Mouse (Mus musculus) frontal cortex, postnatal 14 days (tissue): ENCODE data around the gene Rpap2.

Source experiments
- DNase-seq, 2 experiments: peaks; one replicate each; pipeline ENCODE4 v3.0.0; 2022; ENCODE audit warnings: low spot score in 2 of 2

The Rpap2 gene

DNA sequence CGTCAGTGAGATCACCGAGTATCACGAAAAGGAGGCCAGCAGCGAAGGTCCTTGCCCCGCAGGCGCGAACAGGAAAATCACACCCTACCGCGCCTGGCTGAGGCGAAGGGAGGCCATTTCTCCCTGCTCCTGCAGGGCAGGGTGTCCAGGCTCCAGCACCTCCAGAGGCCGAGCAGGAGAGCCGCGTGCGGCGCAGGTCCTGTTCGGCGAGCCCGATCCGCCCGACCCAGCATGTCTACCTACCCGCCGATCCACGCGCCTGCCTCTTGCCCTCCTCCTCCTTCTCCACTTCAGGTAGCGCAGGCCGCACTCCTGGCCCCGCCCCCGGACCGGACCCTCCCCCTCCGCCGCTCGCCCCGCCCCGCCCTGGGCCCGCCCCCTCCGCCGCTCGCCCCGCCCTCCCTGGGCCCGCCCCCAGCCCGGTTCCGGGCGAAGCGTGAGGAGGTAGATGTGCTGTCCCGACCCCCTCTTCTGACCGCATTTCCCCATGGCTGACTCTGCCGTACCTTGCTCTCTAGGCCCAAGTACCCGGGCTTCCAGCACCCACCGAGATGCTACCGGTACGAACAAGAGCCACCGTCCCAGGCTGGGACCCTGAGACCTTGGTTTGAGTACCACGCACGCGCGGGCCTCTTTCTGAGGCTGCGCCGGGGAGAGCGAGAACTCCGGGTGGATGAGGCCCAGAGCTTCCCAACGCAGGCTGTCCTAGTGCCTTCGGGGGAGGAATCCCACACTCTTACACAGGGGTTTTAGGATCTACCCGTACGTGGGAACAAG lies at the start of gene Rpap2, which contains the start of gene Glmn:
Gene Rpap2, plus strand, starts transcription at position 73 of the 777 bp plus-strand sequence.
Gene Glmn, minus strand, starts transcription at position 588 of the 777 bp plus-strand sequence.
- DNase-seq: peak; percentile 65 to 74

DNA sequence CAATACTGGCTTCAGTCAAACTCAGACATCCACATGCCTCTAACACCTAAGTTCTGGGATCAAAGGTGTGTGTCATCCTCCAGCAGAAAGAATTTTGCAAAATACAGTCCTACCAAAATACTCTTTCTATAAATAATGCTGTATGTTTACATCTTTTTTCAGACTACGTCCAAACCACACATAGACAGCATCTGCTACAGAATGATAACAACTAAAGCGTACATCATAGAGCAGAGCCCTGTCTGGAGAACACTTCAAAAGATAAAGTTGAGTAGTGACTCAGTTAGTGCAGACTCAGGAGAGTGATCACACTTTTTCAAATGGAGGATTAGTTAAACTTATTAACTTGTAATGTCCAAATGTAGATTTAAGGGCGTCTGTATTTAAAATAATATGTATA lies 49.2 kb upstream of the Rpap2 start:
- DNase-seq: no peak

DNA sequence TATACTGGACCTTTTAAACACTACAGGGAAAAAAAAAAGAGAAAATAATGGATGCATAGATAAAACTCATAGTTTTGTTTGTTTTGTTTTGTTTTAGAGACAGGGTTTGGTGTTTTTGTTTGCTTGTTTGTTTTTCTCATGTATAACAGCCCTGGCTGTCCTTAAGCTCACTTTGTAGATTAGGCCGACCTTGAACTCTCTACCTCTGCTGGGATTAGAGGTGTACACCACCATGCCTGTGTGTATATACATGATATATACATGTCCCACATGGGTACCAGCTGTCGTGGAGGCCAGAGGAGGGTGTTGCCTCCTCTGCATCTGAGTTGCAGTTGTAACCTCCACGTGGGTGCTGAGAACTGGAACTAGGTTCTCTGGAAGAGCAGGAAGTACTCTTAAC lies 48.7 kb upstream of the Rpap2 start:
- no peak for DNase-seq

DNA sequence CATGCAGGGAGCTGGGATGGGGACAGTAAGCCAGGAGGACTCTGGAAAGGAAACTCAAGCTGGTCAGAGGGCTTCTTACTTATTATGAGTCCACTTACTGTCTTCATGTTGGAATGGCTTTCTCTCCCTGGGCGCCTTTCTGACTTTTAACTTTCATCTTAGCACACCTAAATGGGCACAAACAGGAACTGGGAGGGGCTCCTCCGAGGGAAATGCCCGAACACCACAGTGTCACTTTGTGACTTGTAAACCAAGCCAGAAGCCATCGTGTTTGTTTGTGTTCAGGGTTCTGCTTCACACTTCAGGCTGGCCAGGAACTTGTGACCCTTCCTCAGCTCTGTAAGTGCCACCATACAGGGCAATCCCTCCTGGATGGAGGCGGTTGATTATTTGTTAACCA lies 42.8 kb upstream of the Rpap2 start:
- no peak for DNase-seq

DNA sequence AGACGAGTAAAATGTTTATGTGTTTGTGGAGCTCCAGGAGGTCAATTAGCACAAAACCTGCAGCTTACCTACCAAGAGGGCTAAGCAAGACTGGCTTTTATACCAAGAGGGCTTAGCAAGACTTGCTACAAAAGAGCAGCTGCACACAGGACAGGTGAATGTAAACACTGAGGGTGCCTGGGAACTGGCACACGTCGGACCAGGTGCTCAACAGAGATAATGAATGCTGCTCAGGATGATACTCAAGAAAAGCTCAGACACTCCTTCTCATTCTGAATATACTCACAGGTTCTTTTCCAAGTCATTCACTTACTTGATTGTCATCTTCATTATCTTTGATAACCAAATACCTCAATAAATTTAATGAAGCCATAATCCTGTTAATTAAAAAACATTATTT lies 40.2 kb upstream of the Rpap2 start:
- DNase-seq: no peak

DNA sequence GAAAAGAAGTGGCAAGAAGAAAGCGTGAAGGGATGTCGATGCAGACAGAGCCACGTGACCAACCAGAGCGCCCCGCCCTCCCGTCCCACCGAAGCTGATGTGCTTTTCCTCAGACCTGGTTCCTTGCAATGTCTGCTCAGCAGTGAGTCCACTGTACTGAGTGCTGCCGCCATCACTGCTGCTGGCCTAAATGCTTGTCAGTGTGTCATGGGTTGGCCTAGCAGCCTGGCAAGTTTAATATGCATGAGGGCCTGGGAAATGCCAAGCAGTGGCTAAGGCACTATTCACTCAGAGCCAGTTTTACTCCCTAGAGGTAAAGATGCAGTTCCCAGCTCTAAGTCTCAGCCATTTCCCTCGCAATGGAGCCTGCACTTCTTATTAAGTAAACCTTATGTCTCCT lies 28.0 kb upstream of the Rpap2 start:
- DNase-seq: no peak

DNA sequence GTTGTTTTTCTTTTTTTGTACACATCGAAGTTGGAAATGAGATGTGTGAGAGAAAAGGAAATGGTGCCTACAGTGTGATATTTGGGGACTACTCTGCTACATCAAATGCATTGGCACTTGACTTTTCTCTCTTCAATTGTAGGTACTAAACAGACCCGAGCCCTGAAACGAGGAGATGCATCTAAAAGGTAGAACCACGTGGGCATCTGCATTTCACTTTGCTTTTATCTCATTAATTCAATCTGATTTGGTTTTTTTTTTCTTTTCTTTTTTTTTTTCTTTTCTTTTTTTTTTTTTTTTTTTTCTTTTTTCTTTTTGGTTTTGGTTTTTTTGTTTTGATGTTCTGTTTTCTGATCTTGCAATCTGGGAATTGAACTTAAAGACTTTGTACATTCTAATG lies 1.2 kb downstream of the Rpap2 start:
- DNase-seq: no peak

DNA sequence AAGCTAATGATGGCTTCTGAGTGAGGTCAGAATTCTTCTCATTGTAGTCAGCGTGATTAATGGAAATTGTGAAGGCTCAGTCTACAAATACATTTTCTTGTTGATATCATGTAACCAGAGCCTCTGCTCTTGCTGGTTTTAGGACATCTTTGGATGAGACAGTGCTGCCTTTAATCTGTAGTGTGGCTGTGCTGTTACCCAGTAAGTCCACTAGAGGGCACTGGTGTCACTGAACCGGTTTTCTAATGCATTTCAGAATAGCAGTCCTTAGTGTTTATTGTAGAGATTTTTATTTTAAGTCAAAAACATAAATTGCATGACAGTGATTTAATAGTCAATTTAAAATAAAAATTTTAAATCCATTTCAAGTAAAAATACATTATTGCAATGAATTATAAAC lies 14.1 kb downstream of the Rpap2 start:
- DNase-seq: peak; percentile 34 to 68

DNA sequence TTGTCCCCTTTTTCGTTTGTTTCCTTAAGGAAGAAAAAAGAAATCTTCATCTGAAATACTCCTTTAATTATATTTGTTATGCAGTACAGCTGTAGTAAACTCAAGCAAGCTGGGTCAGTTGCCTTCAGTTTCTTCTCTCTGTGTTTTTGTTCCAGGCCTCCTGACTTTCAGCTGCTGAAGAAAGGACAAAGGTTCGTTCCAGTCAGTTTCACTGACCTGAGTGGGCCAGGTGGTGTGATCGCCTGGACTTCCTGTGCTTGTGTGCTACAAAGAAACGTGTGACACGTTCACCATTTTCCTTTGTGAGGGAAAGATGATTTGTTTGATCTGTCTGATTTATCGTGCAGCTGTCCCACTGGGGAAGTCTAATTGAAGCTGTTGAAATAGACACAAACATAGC lies 20.8 kb downstream of the Rpap2 start:
- no peak for DNase-seq

DNA sequence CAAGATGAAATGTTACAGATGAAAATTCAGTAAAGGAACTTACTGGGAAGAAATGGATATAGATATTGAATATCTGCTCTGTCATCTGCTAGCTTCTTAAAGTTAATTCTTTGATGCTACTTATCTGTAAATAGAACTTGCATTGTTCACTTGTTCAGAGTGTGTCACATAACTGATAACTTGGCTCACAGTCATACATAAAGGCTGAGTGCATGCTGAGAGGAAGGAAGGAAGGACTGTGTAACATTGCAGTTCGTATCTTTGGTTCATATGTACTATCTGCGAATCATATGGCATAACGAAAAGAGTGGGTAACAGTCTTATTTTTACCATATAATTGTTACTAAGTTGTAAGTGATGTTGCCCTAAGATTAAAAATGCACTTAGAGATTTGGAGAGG lies 24.2 kb downstream of the Rpap2 start:
- no peak for DNase-seq

DNA sequence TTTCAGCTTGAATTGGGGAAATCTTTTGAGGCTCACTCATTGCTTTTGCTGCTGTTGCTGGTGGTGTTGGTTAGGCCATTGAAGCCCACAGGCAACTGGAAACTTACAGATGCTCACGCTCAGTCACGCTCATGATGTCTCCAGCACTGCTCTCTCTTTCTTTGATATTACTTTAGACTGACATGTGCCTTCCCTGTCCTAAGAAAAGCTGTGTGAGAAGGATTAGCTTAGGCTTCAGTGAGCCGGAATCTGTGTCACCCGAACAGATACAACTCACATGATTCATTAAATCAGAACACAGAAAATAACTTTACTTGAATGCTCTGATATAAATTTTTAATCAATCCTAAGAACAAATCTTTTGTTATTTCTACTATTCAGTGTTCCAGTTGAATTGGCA lies 36.5 kb downstream of the Rpap2 start:
- DNase-seq: no peak

DNA sequence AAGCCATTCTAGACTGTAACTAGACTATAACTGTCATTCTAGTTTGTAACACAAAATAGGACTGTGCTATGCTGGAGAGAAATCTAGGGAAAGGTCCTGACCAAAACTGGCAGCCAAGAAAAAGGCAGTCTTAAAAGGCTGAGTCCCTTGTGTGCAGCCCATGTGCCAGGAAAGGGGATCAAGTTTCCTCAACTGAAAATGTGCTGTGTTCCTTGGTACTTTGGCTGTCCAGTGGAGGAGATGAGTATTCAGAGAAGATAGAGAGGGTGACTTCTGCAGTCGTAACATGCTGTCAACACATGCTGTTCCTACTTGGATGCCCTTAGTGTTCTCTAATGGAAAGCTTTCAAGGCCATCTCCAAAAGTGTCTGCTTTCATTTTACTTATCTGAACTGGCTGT lies 39.9 kb downstream of the Rpap2 start:
- no peak for DNase-seq

DNA sequence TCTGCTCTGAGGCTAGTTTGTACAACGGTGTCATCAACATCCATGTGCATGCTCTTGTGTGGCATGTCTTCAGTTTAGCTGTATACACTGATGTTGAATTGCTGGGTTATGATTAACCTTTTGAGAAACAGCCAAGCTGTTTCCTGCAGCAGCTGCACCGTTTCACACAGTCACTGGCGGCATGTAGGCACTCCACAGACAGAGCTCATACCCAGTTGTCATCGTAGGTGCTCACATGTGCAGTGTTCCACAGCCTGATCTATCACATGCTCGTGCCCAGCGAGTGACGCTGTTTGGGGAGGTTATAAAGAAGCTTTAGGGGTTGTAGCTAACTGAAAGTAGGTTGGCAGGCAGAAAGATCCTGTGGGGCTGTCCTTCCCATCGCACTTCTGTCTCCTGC lies 41.2 kb downstream of the Rpap2 start:
- DNase-seq: no peak

DNA sequence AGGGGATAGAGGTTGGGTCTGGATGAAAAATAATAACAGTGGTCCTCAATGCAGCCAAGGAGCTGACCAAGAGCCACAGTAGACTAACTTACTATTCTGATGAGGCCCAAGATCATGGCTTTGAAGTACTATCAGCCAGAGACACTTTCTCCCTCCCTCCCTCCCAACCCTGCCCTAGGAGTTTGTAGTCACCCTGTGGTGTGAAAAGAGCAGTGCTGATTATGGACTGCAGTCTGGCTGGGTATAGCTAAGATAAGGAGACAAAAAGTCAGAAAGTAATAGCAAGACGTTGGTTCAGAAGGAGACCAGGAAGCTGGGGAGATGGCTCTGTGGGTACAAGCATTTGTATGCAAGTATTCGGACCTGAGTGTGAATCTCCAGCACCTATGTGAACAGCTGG lies 47.4 kb downstream of the Rpap2 start:
- no peak for DNase-seq

DNA sequence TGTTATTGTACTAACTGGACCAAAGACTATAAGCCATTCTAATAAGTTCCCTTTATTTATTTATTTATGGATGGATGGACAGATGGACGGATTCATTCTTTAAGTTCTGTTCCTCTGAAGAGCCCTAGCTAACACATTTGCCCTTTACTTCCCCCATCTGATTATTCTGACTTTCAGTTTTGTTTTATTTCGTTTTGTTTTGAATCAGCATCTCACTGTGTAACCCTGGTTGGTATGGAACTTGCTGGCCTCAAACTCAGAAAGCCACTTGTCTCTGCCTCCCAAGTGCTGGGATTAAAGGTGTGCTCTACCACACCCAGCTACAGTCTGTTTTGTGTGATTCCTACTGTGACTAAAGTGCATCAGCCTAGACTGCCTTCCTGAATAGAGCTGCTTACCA lies 48.8 kb downstream of the Rpap2 start:
- no peak for DNase-seq

DNA sequence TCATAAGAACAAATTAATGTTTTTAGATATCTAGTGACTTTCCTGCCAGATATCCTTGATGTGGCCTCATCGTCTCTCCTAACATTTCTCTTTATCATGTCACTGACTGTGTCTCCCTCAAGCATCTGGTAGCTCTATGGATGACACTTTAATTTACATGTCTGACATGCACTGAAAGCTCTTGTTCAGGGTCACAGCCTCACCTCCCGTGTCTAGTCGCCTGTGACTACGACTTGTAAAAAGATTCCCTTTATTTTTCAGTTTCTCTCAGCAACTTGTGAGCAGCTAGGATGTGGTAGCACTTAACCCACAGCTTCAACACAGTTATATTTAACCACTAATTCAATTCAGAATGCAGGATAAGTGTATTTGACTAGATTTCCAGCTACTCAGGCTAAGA lies 50.4 kb downstream of the Rpap2 start:
- DNase-seq: no peak

DNA sequence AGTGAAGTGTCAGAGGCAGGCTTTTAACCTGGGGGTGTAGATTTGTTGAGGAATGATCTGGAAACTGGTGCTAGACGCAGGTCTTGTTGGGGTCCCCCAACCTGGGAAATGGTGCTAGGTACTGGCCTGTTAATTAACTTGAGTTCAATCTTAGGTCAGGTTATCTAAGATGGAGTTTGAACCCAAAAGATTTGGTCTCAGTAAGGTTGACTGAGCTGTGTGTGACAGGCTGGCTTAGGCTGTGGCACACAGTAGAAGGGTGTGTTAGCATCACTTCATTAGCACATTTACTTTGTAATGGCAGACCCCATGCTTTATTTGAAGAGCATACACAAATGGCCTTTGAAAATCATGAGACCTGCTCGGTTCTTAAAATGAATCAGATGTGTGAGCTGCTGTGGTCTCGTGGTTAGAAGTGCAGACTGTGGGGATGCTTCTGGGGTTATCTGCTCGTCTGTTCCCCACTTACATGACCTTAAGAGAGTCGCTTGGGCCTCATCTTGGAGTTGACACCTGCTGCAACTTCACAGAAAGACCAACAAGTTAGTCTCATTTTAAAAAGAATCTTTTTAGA lies 51.5 kb downstream of the Rpap2 start:
- no peak for DNase-seq

DNA sequence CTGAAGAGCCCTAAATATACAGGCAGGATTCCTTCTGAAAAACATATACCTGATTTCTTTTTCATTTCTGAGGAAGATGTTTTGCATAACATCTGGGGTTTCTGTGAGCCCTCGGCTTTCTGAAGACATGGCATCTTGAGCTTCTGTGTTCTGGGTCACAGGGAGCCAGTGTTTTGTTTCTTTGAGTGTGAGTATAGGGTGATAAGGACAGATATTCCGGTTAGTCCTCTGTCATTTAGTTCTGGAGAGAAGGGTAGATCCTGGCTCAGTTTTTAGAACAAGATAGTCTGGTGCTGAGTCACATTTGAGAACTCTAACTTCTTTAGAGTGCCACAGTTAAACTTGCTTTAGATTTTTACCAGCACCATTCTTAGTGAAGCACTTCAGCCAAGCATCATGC lies 52.5 kb downstream of the Rpap2 start:
- no peak for DNase-seq

DNA sequence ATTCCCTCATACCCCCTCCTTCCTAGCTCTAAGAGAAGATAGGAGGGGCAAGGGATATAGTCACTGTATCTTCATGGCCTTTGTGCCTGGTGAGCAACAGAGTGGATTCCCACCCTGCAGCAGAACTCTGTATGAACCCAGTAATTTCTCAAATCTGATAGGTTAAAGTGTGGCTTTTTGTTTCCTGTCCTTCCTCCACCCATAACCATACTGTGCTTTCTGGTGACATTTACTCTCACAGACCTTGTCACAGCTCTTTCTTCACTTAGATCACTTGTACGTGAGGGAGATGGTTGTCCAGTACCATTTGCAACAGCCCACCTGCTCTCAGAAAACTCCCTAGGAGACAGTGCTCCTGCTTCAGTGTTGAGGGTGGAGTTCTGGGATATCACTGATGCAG lies 53.3 kb downstream of the Rpap2 start:
- DNase-seq: no peak

DNA sequence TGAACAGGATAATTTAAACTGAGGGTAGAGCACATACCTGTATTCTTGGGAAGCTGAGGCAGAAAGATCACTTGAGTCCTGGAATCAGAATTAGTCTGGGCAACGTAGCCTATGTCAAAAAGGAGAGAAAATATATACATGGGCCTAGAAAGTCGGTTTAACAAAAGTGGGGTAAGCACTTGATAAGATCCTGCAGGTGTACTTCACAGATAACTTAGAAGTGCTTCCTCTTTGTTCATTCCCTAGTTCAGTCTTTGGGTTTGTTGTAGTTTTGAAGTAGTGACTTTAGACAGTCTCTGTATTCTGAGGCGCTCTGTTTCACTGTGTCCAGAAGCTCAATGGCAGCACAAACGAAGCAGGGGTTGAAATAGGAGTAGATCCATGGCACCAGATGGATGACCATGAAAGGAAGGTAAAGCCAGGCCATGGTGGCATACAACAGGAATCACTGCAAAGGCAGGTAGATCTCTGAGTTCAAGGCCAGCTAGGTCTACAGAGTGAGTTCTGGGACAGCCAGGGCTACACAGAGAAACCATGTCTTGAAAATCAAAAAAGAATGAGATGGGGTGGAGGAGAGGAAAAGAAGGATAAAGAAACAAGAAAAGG lies 55.0 kb downstream of the Rpap2 start:
- no peak for DNase-seq

DNA sequence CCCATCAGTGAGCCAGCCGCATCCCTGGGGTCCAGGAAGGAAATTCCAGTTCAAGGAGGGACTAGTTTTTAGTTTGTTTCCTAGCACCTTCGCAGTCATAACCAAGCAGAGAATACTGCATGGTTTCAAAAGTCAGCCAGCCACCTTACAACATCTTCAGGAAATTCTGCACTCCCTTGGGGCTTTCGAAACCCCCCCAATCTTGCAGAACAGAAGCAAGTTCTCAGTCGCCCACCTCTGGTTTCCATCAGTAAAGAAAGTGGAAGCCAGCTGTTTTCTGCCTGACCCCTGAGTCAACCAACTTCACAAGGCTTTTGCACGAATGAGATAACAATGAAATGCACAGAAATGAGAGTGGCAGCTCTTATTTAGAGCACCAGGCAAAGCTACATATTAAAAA lies 81.2 kb downstream of the Rpap2 start:
- no peak for DNase-seq

DNA sequence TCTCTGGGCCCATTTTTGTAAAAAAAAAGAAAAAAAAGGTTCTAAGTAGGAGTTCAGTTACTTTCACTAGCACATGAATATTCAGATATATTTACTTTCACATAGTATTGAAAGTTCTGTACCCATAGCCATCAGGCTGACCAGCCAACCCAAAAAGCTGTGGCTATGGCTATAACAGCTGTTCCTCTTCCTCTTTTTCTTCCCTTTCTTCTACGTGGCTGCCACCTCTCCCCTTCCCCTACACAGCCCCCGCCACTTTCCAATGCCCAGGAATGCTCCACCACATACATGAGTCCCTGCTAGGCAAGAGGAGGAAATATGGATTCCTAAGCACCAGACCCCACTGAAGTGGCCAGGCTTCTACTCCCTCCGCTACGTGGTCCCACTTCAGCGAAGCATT lies 84.1 kb downstream of the Rpap2 start:
- no peak for DNase-seq

DNA sequence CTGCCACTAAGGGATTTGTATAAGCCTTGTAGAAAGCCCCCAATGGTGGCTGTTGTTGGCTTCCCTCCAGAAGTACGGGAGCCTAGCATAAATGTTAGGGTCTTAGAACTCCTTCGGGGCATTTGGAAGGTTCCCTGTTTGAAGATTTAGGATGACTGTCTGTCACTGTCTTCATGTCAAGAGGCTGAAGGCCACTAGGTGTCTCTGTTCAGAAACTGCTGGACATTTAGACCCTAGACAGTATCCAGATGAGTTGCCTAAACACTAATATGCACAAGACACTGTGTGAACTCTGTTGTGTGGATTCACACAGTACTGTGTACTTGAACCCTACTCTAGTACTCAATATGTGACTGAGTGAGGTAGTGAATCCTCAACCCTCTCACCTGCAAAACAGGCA lies 87.2 kb downstream of the Rpap2 start:
- DNase-seq: no peak
